Mouse (Mus musculus): ENCODE data around the gene Rere. TPM values are rescaled to one million over a fixed set of nuclear protein-coding genes. Genes with fewer than 3 reads are reported as not detected.
A peak's percentile ranks its signal among the peaks of the same experiment; 100 is the strongest.

The Rere gene
- polyA plus RNA-seq, 1 experiment from 2014 or later: 16.0 TPM

- no peaks in the 10 kb centered on the region for H3K36me3 ChIP-seq (ENCODE audit: insufficient read depth, low read length)
- DNase-seq (ENCODE audit: low spot score) (no peak), ATAC-seq (no peak)
- no peak overlapping the region for H3K4me2 ChIP-seq (replicated peaks; ENCODE audit: low read depth, low read length)
- no peak for TF ChIP-seq EP300 (IDR thresholded peaks at IDR 0.05)
- no peak for TF ChIP-seq CTCF (IDR thresholded peaks at IDR 0.05)
- no peaks in the 10 kb centered on the region for H3K27me3 ChIP-seq (replicated peaks; ENCODE audit: insufficient read depth, low read length)
- H3K4me3 ChIP-seq (ENCODE audit: low read depth, low read length): no peak overlapping the region
- no peak overlapping the region for H3K27ac ChIP-seq (ENCODE audit: low read length)
- H3K4me1 ChIP-seq (ENCODE audit: insufficient read depth, low read depth, low read length): no peaks in the 10 kb centered on the region
- WGBS: 87% methylated on average over 9 of the region's 9 CpGs
- H3K9me3 ChIP-seq (ENCODE audit: low read length): no peaks in the 10 kb centered on the region; the same call in 1 of the 2 replicates
- H3K9ac ChIP-seq (replicated peaks; ENCODE audit: low read depth): no peak overlapping the region
Observed at GRCm38 (mm10) chr4:150644299-150644698, 362.9 kb downstream of the Rere start.

DNA sequence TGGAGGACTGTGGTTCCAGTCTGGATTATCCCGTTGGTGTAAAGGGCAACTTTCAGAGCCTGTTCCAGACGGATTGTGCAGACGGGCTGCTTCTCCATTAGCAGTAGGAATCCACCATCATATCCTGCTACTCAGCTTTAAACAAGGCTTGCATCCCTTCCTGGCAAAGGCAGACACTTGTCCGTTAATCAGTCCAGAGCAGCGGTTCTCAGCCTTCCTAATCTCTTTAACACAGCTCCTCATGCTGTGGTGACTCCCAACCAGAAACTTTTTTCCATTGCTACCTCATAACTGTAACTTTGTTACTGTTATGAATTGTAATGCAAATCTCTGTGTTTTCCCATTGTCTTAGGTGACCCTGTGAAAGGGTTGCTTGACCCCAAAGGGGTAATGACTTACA is 367.9 kb downstream of the Rere start:
- Histone ChIP-seq H3K4me3 (ENCODE audit: low read depth, low read length) (no peak overlapping the region), H3K4me1 (ENCODE audit: insufficient read depth, low read depth, low read length) (no peaks in the 10 kb centered on the region), H3K27me3 (replicated peaks; ENCODE audit: insufficient read depth, low read length) (peaks cover 8% of the 10 kb centered on the region; the same call in 1 of the 2 replicates), H3K4me2 (replicated peaks; ENCODE audit: low read depth, low read length) (no peak overlapping the region), H3K36me3 (ENCODE audit: insufficient read depth, low read length) (no peaks in the 10 kb centered on the region), H3K27ac (ENCODE audit: low read length) (no peak overlapping the region), H3K9me3 (ENCODE audit: low read length) (no peaks in the 10 kb centered on the region; the same call in 1 of the 2 replicates), H3K9ac (replicated peaks; ENCODE audit: low read depth) (no peak overlapping the region)
- DNase-seq (ENCODE audit: low spot score) (no peak), ATAC-seq (no peak)
- TF ChIP-seq CTCF (IDR thresholded peaks at IDR 0.05): no peak
- no peak for TF ChIP-seq EP300 (IDR thresholded peaks at IDR 0.05)
- WGBS: 67% methylated on average over 5 of the region's 5 CpGs

GRCm38 (mm10) chr4:150651390-150652277 is 370.2 kb downstream of the Rere start, which contains the start of gene Slc45a1:
Gene Slc45a1, minus strand, starts transcription at chr4:150652174.
- peaks cover 8% of the 10 kb centered on the region; the same call in 1 of the 2 replicates for H3K27me3 ChIP-seq (replicated peaks; ENCODE audit: insufficient read depth, low read length)
- 6% methylated on average over 35 of the region's 41 CpGs for WGBS

GRCm38 (mm10) chr4:150653072-150653599 is 371.7 kb downstream of the Rere start:
- H3K27me3 ChIP-seq (replicated peaks; ENCODE audit: insufficient read depth, low read length): peaks cover 8% of the 10 kb centered on the region; the same call in 1 of the 2 replicates
- no peak overlapping the region for H3K4me3 ChIP-seq (ENCODE audit: low read depth, low read length)
- H3K27ac ChIP-seq (ENCODE audit: low read length): no peak overlapping the region
- no peak overlapping the region for H3K4me2 ChIP-seq (replicated peaks; ENCODE audit: low read depth, low read length)
- DNase-seq (ENCODE audit: low spot score) (peak; percentile 12), ATAC-seq (0 out of 2 replicates have a peak, but pooled peaks have one; percentile 8)
- H3K4me1 ChIP-seq (ENCODE audit: insufficient read depth, low read depth, low read length): no peaks in the 10 kb centered on the region
- TF ChIP-seq EP300 (IDR thresholded peaks at IDR 0.05): no peak
- no peak for TF ChIP-seq CTCF (IDR thresholded peaks at IDR 0.05)
- 28% methylated on average over 10 of the region's 11 CpGs for WGBS
- no peaks in the 10 kb centered on the region for H3K9me3 ChIP-seq (ENCODE audit: low read length)
- no peaks in the 10 kb centered on the region for H3K36me3 ChIP-seq (ENCODE audit: insufficient read depth, low read length)
- H3K9ac ChIP-seq (replicated peaks; ENCODE audit: low read depth): no peak overlapping the region

More at GRCm38 (mm10) chr4:150651390-150652277, 370.2 kb downstream of the Rere start, which contains the start of gene Slc45a1:
- H3K36me3 ChIP-seq (ENCODE audit: insufficient read depth, low read length): no peaks in the 10 kb centered on the region
- no peak within 1 kb of the TSS for H3K4me2 ChIP-seq (replicated peaks; ENCODE audit: low read depth, low read length)
- H3K4me3 ChIP-seq (ENCODE audit: low read depth, low read length): no peak within 1 kb of the TSS
- H3K27ac ChIP-seq (ENCODE audit: low read length): no peak within 1 kb of the TSS
- DNase-seq (ENCODE audit: low spot score) (no peak), ATAC-seq (no peak)
- no peak within 1 kb of the TSS for H3K9ac ChIP-seq (replicated peaks; ENCODE audit: low read depth)
- no peaks in the 10 kb centered on the region for H3K4me1 ChIP-seq (ENCODE audit: insufficient read depth, low read depth, low read length)
- no peaks in the 10 kb centered on the region; the same call in 1 of the 2 replicates for H3K9me3 ChIP-seq (ENCODE audit: low read length)
- TF ChIP-seq CTCF (IDR thresholded peaks at IDR 0.05) (no peak), EP300 (IDR thresholded peaks at IDR 0.05) (no peak)

DNA sequence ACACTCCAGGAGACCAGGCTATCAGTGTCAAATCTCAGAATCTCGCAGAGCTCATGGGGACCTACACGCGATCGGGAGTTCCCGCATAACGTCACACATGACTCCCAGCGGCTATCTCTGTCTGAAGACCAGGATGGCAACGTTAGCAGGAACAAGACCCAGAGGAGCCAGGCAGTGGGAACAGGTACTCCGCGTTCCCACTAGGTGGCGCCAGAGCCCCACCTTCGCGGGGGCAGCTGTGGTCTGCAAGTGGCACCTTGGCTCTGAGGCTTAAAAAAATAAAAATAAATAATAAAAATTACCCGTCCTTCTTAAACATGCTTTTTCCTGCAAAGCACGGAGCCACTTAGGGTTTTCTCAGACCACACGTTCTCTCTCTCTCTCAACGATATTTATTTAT is 374.5 kb downstream of the Rere start:
- ATAC-seq: peak; percentile 86

DNA sequence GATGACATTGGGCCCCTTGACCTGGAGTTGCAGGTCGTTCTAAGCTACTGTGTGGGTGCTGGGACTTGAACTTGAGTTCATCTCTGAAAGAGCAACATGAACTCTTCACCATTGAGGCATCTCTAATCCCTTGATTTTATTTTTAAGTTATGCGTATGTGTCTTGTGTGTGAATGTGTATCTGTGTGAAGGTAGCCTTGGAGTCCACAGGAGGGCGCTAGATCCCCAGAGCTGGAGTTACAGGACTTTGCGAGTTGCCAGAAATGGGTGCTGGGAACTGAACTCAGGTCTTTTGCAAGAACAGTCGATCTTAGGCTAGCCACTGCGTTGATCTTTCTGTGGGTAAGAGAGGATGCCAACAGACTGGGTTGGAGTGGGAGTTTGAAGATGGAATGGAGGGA is 375.1 kb downstream of the Rere start:
- 74% methylated on average over 6 of the region's 6 CpGs for WGBS
- Histone ChIP-seq H3K4me1 (ENCODE audit: insufficient read depth, low read depth, low read length) (peaks cover under 1% of the 10 kb centered on the region; the same call in 1 of the 2 replicates), H3K36me3 (ENCODE audit: insufficient read depth, low read length) (no peaks in the 10 kb centered on the region), H3K27me3 (replicated peaks; ENCODE audit: insufficient read depth, low read length) (peaks cover 8% of the 10 kb centered on the region; the same call in 1 of the 2 replicates), H3K4me3 (ENCODE audit: low read depth, low read length) (no peak overlapping the region), H3K27ac (ENCODE audit: low read length) (no peak overlapping the region), H3K4me2 (replicated peaks; ENCODE audit: low read depth, low read length) (no peak overlapping the region), H3K9ac (replicated peaks; ENCODE audit: low read depth) (no peak overlapping the region), H3K9me3 (ENCODE audit: low read length) (no peaks in the 10 kb centered on the region)
- no peak for TF ChIP-seq EP300 (IDR thresholded peaks at IDR 0.05)
- peak; percentile 39 for TF ChIP-seq CTCF (IDR thresholded peaks at IDR 0.05)
- ATAC-seq (no peak), DNase-seq (ENCODE audit: low spot score) (no peak)

More for the DNA sequence above, 374.5 kb downstream of the Rere start:
- H3K9me3 ChIP-seq (ENCODE audit: low read length): no peaks in the 10 kb centered on the region
- no peak overlapping the region for H3K4me3 ChIP-seq (ENCODE audit: low read depth, low read length)
- H3K4me2 ChIP-seq (replicated peaks; ENCODE audit: low read depth, low read length): no peak overlapping the region
- H3K36me3 ChIP-seq (ENCODE audit: insufficient read depth, low read length): no peaks in the 10 kb centered on the region
- no peaks in the 10 kb centered on the region for H3K4me1 ChIP-seq (ENCODE audit: insufficient read depth, low read depth, low read length)
- no peak overlapping the region for H3K9ac ChIP-seq (replicated peaks; ENCODE audit: low read depth)
- peaks cover 8% of the 10 kb centered on the region; the same call in 1 of the 2 replicates for H3K27me3 ChIP-seq (replicated peaks; ENCODE audit: insufficient read depth, low read length)
- peak; percentile 91 for DNase-seq (ENCODE audit: low spot score)
- peak; percentile 23; the same call in 1 of the 2 replicates for TF ChIP-seq EP300 (IDR thresholded peaks at IDR 0.05)
- peak; percentile 97 for TF ChIP-seq CTCF (IDR thresholded peaks at IDR 0.05)
- 1% methylated on average over 17 of the region's 17 CpGs for WGBS
- no peak overlapping the region for H3K27ac ChIP-seq (ENCODE audit: low read length)

Measured in lung, postnatal 0 days (tissue).